Mouse (Mus musculus): Measurements from ENCODE around the gene Gm4981. TPM values are rescaled to one million over a fixed set of nuclear protein-coding genes. Genes with fewer than 3 reads are reported as not detected.

The Gm4981 gene
- total RNA-seq, 2 experiments from 2014 or later, result not detected

Other genes with a start within 250 kb of the Gm4981 start
- not detected for gene AW822073, start 11.8 kb downstream of the Gm4981 start, total RNA-seq (2021)
- gene Duxf3, start 4.0 kb downstream of the Gm4981 start, total RNA-seq (2021), result not detected
- gene Gcc2, start 18.8 kb upstream of the Gm4981 start, total RNA-seq (2021), result 10 to 100 TPM; 84.9 to 98.4 TPM
- 10 to 100 TPM; 23.5 to 26.7 TPM for gene Lims1, start 86.8 kb upstream of the Gm4981 start, total RNA-seq (2021)
- 10 to 100 TPM; 89.1 to 94.5 TPM for gene Ranbp2, start 210.2 kb upstream of the Gm4981 start, total RNA-seq (2021)

Data from left cerebral cortex, postnatal 25 days (tissue).